Mouse (Mus musculus): ENCODE data around the gene Kdm8. TPM values are rescaled to one million over a fixed set of nuclear protein-coding genes. Genes with fewer than 3 reads are reported as not detected.

The Kdm8 gene
- polyA plus RNA-seq, 1 experiment from 2014 or later = 14.9 TPM

GRCm38 (mm10) chr7:125511852-125512251 lies 67.4 kb downstream of the Kdm8 start:
- 63% methylated on average over 2 of the region's 2 CpGs for WGBS
- Histone ChIP-seq H3K4me2 (no peak overlapping the region), H3K27me3 (ENCODE audit: insufficient read depth, low read length) (no peaks in the 10 kb centered on the region), H3K4me3 (ENCODE audit: low read depth, low read length) (no peak overlapping the region), H3K4me1 (ENCODE audit: insufficient read depth) (no peaks in the 10 kb centered on the region), H3K27ac (ENCODE audit: low read depth) (no peak overlapping the region), H3K36me3 (ENCODE audit: insufficient read depth) (no peaks in the 10 kb centered on the region), H3K9me3 (ENCODE audit: low read depth, low read length) (no peaks in the 10 kb centered on the region), H3K9ac (no peak overlapping the region)
- TF ChIP-seq CTCF (IDR thresholded peaks at IDR 0.05; ENCODE audit: low read depth) = no peak
- ATAC-seq (ENCODE audit: insufficient read depth) (no peak), DNase-seq (no peak)

Other genes with a start within 250 kb of the Kdm8 start
- gene Nsmce1, start 46.9 kb downstream of the Kdm8 start, polyA plus RNA-seq (2014; fragmentation: Nextera tagmentation; extraction: Ambion mirVana) = 153 and 156 TPM in 2 replicates
- gene Il4ra, start 107.4 kb downstream of the Kdm8 start, polyA plus RNA-seq (2014; fragmentation: Nextera tagmentation; extraction: Ambion mirVana) = 11.3 and 12.6 TPM in 2 replicates
- gene Il21r, start 158.8 kb downstream of the Kdm8 start, polyA plus RNA-seq (2014; fragmentation: Nextera tagmentation; extraction: Ambion mirVana) = 0.14 and 0.41 TPM in 2 replicates